Mouse (Mus musculus) spleen, adult 18-20 months (tissue): Measurements from ENCODE around the gene Pxmp2.

Experiments
- DNase-seq, 2 experiments: peaks; one replicate each; pipeline ENCODE4 v3.0.0; 2022; ENCODE audit warnings: mixed read lengths in 2 of 2

The Pxmp2 gene

DNA sequence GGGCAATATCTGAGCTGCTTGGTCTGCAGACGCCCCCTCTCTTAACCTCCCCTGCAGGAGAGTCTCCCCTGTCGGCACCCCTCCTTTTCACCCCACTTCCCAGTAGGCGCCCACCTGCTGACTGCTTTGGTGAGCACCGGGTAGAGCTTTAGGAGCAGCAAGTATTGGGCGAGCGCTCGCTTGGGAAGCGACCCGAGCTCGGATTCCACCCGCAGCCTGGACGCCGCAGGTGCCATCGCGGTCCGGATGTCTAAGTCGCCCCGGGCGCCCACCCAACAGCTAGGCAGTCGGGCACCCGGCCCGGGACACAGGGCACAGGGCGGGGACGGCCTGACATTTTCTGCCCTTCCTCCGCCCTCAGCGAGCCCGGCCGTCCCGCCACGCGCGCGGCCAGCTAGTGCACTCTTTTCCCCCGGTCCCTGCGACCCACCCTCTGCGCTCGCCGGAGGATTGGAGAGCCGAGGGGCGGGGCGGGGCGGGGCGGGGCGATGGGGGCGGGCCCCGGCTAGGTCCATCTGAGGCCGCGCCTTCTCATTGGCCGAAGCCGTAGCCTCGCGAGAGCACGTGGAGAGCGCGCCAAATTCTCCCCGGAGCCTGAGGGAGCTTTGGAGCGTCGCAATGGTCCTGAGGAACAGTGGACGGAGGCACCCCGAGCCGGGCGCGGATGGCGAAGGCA, at the start of gene Pxmp2, which contains the start of gene Pole:
Gene Pxmp2, minus strand, starts transcription at position 417 of the 676 bp plus-strand sequence.
Gene Pole, plus strand, starts transcription at position 537 of the 676 bp plus-strand sequence.
- DNase-seq = peak; percentile 74 to 84

DNA sequence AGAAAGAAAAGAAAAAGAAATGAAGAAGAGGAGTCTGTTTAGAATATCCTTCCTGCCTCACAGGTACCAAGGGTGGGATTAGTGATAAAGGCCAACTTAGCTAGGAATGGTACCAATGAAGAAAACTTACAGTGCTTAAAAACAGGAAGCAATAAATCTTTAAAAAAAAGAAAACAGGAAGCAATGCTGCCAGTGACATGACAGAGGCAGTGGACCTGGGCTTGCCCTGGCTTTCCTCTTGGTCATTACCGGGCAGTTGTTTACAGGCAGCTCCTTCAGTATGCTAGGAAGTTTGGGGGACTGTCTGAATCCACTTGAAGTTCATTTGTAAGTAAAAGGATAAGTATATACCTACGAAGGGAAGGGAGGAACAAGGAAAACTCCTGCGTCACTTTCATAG, 44.5 kb upstream of the Pxmp2 start:
- no peak for DNase-seq

DNA sequence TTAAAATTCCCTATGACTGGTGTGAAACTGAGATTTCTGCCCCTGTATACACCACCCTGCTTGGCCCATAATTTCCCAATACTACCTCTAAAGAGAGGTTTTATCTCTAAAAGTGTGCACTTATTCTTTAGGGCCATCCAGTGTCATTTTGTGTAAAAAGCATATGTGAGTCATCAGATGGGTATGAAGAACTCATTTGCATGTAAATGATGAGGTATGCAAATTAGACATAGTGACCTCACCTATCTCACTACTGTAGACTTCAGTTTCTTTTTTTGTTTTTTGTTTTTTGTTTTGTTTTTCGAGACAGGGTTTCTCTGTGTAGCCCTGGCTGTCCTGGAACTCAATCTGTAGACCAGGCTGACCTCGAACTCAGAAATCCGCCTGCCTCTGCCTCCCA, 27.1 kb upstream of the Pxmp2 start:
- no peak for DNase-seq

DNA sequence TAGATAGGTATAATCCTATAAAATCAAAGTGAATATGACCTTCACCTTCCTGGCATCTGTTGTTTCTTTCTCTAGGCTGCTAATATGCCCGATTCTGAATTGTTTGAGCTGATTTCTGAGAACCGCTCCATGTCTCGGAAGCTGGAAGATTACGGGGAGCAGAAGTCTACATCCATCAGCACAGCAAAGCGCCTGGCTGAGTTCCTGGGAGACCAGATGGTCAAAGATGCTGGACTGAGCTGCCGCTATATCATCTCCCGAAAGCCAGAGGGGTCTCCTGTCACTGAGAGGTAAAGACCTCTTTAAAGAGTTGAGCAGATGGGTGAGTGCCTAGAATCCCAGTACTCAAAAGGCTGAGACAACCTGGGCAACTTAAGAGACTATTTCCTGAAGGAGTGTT, 22.9 kb upstream of the Pxmp2 start:
- DNase-seq = no peak

DNA sequence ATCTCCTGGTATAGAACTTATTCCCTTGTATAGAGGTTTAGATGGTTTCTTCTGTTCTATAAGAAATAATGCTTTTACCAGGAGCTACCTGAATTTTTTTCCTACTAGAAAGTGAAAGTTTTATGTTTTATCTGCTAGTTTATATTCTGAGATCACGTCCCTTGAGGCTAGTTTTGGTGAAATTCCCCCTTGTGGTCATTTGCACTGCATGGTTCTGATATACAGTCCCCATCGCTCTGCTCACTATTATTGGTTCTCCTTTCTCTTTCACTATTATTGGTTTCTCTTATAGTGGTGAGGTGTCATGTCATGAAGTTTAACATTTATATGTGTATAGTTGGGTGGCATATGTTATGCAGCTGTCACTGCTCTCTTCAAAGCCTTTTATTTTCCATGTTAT, 14.6 kb upstream of the Pxmp2 start:
- DNase-seq = no peak

DNA sequence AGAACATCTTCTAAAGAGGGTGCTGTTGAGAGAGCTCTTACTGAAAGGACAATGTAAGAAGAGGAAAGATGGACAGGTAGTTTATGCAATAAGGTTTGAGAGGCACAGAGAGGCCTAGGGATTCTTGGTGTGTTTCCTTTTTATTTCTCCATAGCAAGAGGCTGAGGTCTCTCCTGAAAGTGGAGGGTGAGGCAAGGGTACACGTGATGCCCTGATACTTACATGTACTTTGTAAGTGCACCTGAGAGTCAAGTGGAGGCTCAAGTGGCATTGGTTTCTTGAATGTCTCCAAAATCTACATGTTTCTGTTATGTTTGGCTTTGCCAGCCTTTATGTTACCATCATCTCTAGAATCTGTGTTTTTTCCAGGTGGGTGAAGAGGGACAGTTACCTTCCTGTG, 10.7 kb upstream of the Pxmp2 start:
- no peak for DNase-seq

DNA sequence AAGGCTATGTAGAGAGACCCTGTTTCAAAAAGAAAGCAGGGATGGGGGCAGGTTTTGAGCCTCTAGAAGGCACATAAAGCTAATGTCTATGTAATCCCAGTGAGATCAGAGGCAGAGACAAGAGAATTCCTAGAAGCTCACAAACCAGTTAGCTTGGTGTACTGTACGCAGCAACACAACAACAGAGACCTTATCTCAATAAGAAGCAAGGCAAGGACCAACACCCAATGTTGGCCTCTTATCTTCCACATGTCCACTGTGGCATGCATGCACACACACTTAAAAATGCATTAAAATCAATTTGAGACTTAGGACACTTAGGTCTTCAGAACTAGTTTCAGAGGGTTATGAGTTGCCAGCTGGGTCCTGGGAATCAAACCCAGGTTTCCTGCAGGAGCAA, 5.7 kb upstream of the Pxmp2 start:
- DNase-seq = no peak

DNA sequence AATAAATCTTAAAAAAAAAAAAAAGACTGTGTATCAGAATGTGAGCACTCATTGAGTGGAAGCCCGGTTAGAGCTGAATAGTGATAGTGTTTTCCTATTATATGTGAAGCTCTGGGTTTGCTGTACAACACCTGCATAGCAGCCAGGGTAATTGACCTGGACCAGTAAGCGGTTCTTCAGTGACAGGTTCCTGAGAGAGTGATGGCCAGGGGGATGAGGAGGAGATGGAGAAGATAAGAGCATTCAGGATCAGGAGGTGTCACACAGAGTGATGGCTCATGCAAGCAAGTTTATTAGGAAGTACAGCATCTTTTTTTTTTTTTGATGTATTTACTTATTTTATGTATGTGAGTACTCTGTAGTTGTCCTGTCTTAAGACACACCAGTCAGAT, 1.1 kb upstream of the Pxmp2 start:
- DNase-seq = no peak

DNA sequence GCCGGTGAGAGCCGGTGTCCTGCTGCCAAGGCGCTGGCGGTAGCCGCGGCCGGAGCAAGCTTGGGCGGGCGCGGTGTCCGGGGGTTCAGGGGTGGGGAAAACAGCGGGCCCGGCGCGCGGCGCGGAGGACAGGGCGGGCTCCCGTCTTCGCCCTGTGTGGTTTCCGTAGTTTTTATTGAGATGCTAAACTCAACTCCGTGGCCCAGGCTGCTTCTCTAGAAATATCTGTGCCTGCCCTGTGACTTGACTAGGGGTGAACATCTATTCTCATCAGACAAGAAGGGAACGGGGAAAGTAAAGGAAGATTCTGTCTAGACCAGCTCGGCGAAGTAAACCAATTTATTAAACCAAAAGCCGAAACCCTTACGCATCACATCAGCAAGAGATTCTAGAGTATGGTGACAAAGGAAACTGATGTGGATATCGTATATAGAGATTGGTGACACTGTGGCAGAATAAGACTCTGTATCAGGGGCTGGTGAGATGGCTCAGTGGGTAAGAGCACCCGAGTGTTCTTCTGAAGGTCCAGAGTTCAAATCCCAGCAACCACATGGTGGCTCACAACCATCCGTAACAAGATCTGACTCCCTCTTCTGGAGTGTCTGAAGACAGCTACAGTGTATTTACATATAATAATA, 579 bp upstream of the Pxmp2 start:
- DNase-seq = no peak

DNA sequence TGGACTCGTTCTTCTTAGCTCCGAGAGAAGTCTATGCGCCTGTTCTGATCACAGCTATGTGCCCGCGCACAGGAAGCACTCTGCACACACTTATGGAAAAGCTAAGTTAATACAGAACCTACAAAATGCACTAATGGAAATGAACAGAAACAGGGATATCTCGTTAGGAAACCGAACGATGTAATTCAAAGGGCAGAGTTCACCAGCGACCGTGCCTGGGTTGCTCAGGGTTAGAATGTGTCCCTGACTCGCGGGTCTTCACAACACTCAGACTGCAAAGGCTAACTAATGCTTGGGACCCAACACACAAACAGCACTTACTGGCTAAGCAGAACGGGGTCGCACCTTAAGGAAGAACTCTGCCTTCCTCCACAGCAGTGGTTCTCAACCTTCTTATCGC, 830 bp downstream of the Pxmp2 start:
- DNase-seq = no peak

DNA sequence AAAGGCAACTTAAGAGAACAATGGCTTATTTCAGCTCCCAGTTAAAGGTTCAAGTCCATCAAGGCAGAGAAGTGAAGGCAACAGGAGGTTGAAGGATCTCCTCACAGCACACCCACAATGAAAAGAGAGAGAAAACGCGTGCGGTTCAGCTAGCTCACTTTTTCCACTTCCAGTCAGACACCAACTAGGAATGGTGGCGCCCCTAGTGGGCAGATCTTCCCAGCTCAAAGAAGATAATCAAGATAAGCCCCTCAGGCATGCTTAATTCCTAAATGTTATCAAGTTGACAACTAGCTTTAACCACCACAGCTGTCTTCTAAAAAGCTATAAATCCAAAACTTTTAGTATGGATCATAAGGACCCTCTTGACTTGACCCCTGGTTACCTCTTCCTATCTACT, 1.4 kb downstream of the Pxmp2 start:
- DNase-seq = peak; percentile 32 to 80

DNA sequence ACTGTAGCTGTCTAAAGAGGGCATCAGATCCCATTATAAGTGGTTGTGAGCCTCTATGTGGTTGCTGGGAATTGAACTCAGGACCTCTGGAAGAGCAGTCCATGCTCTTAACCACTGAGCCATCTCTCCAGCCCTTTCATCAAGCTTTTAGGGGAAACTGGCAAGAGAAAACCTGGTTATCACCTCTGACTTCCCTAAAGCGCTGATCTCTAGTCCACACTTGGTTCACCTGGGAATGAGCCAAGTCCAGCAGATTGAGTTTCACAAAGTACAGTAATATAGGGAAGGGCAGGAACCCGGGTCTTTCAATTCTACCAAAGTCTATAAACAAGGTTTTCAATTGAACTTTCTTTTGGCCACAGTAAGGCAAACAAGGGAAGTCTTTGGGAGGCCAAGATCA, 4.0 kb downstream of the Pxmp2 start:
- DNase-seq = no peak

DNA sequence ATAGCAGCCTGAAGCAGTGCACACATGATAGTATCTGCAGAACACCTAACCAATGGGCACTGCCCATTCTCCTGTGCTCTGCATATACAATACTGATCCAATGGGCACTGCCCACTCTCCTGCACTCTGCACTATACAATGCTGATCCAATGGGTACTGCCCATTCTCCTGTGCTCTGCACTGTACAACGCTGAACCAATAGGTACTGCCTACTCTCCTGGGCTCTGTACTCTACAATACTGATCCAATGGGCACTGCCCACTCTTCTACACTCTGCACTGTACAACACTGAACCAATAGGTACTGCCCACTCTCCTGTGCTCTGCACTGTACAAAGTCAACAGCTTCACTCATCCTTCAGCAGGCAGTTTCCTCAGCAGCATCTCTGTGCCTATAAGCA, 9.1 kb downstream of the Pxmp2 start:
- no peak for DNase-seq

DNA sequence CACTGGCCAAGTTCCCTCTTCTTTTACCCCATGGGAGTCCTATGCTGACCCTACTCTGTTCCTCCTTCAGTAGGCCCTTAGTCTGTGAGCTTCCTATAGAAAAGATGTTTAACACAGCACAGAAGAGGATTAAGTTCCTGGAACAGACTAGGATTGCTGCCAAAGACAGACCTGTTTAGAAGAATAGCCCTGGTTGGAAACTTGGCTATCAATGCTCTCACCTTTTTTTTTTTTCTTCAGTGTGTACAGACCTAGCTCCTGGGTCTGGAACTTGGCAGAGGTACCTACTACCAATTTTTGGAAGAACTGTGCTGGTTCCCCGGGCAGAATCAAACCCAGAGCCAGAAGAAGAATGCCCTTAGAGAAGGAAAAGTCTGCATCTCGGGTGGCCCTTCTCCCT, 9.6 kb downstream of the Pxmp2 start:
- DNase-seq = no peak

DNA sequence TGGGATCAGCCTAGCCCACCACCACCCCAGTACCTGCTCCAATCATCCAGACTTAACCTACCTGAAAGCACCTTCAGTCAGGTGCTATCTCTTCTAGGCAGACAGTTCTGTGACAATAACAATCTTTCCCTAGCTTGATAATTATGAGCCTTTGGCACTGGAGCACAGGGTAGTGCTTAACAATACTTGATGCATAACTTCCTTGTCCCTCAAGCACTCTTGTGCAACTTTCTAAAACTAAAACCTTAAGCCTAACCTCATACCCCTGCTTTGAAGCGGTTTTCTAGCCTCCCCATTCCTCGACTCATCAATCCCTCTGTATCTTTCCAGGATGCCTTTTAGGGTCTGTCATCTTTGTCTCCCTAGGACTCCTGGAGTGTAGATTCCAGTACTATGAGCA, 11.1 kb downstream of the Pxmp2 start:
- no peak for DNase-seq

DNA sequence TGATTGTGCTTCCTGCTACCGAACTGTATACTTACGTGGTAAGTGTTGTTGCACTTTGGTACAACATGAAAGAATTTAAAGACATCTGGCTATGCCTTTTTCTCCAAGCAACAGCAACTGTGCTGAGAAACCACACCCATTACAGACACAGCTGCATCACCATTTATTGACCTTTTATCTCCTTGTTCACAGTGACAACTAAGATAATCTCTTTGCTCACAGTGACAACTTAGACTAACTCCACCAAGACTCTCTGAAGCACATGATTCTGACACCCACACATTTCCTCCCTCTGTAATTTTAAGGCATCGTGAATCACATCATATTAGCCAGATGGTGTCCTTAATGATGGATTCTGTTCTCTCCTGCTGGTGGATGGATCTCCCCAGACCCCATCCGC, 11.8 kb downstream of the Pxmp2 start:
- DNase-seq = no peak

DNA sequence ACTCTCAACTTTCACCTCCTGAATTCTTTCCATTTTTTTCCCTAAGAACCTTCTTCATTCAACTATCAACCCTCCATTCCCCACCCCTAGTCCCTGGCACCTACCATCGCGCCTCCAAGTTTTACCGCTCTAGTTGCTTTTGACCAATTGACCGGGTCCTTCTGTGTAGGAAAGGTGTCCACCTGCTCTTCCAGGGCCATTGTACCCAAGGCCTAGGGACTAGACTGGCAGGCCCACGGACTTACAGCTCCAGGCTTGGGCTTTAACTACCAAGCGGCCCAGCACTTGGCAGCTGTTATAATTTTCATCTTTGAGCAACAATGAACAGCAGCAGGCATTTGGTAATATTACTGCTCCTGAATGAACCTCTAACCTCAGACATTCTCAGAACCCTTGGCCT, 15.7 kb downstream of the Pxmp2 start:
- no peak for DNase-seq

DNA sequence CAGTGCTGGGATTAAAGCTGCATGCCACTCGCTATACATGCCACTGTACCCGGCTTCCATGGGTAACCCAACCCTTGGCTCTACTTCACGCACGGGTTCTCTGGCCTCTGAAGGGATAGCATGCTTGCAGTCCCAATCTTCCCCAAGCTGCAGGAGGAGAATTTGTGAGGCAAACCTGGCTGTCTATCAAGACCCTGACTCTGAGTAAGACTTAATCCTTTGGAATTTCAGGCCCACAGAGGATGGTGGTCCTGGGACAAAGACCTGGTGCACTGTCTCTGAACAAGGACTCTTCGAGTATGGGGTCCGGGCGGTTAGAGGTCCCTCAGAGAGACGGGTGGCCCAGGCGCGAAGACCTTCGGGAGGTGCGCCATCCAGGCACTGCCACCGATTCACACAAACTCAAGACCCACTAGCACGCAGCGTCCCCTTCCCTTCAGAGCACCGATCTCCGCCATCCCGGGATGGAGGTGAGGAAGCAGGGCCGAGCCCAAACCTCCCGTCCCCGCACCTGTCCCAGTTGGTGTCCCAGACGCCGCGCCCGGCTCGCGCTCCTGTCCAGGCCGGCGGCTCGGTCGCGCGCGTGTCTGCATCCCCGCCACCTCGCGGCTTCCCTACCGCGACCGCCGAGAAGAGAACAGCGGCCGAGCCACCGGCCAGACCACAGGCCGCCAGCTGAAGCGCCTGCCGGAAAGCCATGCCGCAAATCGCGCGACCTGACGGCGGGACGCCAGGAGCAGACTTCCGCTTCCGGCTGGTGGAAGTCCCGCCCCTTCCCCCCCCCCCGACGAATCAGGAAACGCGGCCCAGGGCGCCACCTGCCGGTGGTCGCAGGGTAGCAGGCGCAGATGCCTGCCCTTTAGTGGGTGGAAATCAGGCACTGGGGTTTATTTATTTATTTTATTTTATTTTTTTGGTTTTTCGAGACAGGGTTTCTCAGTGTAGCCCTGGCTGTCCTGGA, 16.6 kb downstream of the Pxmp2 start, which contains the start of gene Pgam5:
Gene Pgam5, minus strand, starts transcription at position 773 of the 961 bp plus-strand sequence.
- peak; percentile 77 to 85 for DNase-seq

DNA sequence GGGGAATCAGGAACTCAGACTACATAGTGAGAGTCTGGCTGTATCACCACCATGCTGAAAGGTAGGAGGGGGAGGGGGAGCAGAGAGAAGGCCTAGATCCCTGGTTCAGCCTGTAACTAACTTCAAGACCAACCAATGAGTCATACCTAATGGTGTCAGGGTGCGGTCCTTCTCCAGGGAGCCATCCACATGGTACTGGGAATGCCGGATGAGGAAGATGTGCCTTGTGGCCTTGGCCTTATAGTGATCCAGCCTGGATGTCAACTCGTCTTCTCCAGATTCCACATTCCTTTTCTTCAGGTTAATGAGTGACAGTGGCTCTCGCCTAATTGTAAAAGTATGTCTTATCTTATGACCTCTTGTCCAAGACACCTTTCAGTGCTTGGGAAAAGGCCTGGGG, 19.0 kb downstream of the Pxmp2 start:
- DNase-seq = no peak

DNA sequence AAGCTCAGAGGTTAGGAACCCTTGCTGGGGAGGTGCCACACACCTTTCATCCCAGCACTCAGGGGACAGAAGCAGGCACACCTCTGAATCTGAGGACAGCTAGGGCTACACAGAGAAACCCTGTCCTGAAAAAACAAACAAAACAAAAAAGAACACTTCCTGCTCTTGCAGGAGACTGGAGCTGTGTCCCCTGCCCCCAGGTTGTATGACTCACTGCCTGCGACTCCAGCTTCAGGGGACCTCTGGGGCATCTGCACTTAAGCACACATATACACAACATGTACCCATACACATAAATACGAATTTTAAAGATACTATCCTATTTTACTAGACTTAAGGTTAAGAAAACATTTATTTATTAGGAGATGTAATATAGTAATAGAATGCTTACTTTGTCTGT, 41.9 kb downstream of the Pxmp2 start:
- DNase-seq = no peak

DNA sequence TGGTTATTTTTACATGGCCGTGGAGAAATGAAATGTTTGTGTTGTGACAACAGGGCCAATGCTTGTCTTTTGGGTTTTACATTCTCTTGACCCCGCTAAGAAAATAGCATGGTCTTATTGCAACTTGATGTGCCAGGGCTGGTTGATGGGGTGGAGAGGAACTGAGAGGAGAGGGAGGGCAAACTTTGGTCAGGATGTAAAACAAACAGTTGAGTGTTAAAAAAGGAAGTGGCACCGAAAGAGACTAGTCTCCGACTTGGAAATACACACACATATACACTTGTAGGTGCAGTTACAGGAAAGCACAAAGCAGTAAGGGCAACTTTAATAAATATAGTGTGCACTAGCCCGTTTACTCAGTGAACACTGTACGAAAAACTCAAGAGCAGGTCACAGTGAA, 53.6 kb downstream of the Pxmp2 start:
- no peak for DNase-seq

DNA sequence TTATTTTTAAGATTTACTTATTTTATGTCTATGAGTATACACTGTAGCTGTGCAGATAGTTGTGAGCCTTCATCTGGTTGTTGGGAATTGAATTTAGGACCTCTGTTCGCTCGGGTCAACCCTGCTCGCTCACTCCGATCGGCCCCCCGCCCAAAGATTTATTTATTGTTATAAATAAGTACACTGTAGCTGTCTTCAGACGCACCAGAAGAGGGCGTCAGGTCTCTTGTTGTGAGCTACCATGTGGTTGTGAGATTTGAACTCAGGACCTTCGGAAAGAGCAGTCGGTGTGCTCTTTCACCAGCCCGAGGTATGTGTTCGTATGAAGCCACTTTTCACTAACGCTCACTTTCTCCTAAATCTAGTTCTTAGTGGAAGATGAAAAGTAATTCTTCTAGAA, 54.3 kb downstream of the Pxmp2 start:
- no peak for DNase-seq

DNA sequence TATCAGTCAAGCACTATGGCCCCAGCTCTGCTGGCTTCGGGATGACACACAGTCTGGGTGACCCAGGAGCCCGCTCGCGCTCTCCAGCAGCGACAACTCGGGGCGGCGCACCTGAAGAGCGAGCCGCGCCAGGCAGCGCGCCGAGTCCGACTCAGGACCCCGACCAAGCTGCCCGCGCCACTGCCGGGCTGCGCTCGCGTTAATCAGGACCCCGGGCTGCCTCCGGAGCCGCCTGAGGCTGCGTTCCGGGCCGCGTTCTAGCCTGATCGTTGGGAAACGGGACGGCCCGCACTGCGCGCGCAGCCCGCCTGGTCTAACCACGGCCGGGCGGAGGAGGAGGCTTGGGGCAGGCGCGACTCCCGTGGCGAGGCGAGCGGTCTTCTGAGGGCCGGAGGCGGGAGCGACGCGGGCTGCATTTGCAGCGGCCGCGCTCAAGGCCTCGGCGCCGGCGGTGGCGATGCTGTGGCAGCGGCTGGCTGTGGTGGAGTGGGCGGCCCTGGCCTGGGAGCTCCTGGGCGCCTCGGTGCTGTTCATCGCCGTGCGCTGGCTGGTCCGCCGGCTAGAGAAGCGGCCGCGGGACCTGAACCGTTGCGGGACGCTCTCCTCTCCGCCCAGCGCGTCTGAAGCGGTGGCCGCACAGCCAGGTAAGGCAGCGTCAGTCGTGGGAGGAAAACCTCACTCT, 55.1 kb downstream of the Pxmp2 start, which contains the start of gene Ankle2:
Gene Ankle2, plus strand, starts transcription at position 225 of the 682 bp plus-strand sequence.
- DNase-seq = peak; percentile 82 to 94
